Mouse (Mus musculus): Measurements from ENCODE around the gene 1700012A03Rik. TPM values are rescaled to one million over a fixed set of nuclear protein-coding genes. Genes with fewer than 3 reads are reported as not detected.

Gene 1700012A03Rik
- polyA plus RNA-seq (2012; ENCODE audit: insufficient read depth, low replicate concordance): not detected in 2 replicates

- Histone ChIP-seq H3K27me3 (replicated peaks) (peaks cover 9% of the 10 kb centered on the region), H3K36me3 (replicated peaks; ENCODE audit: low read length) (no peaks in the 10 kb centered on the region), H3K9me3 (no peaks in the 10 kb centered on the region)
These were observed at the start of gene 1700012A03Rik for GRCm38 (mm10) chr6:32049951-32050345. TSS of gene 1700012A03Rik (plus strand) at chr6:32050246.

GRCm38 (mm10) chr6:32004228-32004627, 45.8 kb upstream of the 1700012A03Rik start:
- H3K4me1 ChIP-seq: no peaks in the 10 kb centered on the region
- TF ChIP-seq FLI1 (IDR thresholded peaks at IDR 0.05; ENCODE audit: low read length) (no peak), GATA1 (IDR thresholded peaks at IDR 0.05; ENCODE audit: borderline replicate concordance, low read length) (no peak)
- H3K27me3 ChIP-seq (replicated peaks): no peaks in the 10 kb centered on the region
- peaks cover 8% of the 10 kb centered on the region for H3K9me3 ChIP-seq
- no peaks in the 10 kb centered on the region for H3K36me3 ChIP-seq (replicated peaks; ENCODE audit: low read length)
- H3K4me3 ChIP-seq (replicated peaks): no peak overlapping the region

More at GRCm38 (mm10) chr6:32049951-32050345, at the start of gene 1700012A03Rik:
- TF ChIP-seq GATA1 (IDR thresholded peaks at IDR 0.05; ENCODE audit: borderline replicate concordance, low read length) (no peak), FLI1 (IDR thresholded peaks at IDR 0.05; ENCODE audit: low read length) (no peak)
- Histone ChIP-seq H3K4me1 (no peaks in the 10 kb centered on the region), H3K4me3 (replicated peaks) (no peak within 1 kb of the TSS)

- no peak for TF ChIP-seq FLI1 (IDR thresholded peaks at IDR 0.05; ENCODE audit: low read length)
- TF ChIP-seq GATA1 (IDR thresholded peaks at IDR 0.05; ENCODE audit: borderline replicate concordance, low read length): no peak
- no peaks in the 10 kb centered on the region for H3K27me3 ChIP-seq (replicated peaks)
- H3K9me3 ChIP-seq: peaks cover 8% of the 10 kb centered on the region
- H3K4me1 ChIP-seq: no peaks in the 10 kb centered on the region
- H3K4me3 ChIP-seq (replicated peaks): no peak overlapping the region
- no peaks in the 10 kb centered on the region for H3K36me3 ChIP-seq (replicated peaks; ENCODE audit: low read length)
These were observed 44.1 kb upstream of the 1700012A03Rik start for GRCm38 (mm10) chr6:32005914-32006313.

- H3K4me1 ChIP-seq: no peaks in the 10 kb centered on the region
- no peaks in the 10 kb centered on the region for H3K27me3 ChIP-seq (replicated peaks)
- no peak for TF ChIP-seq FLI1 (IDR thresholded peaks at IDR 0.05; ENCODE audit: low read length)
- no peak for TF ChIP-seq GATA1 (IDR thresholded peaks at IDR 0.05; ENCODE audit: borderline replicate concordance, low read length)
- H3K36me3 ChIP-seq (replicated peaks; ENCODE audit: low read length): no peaks in the 10 kb centered on the region
- H3K4me3 ChIP-seq (replicated peaks): no peak overlapping the region
- peaks cover 8% of the 10 kb centered on the region for H3K9me3 ChIP-seq
These were observed 43.7 kb upstream of the 1700012A03Rik start for GRCm38 (mm10) chr6:32006382-32006781.

GRCm38 (mm10) chr6:32007336-32007735, 42.7 kb upstream of the 1700012A03Rik start:
- Histone ChIP-seq H3K27me3 (replicated peaks) (no peaks in the 10 kb centered on the region), H3K4me3 (replicated peaks) (no peak overlapping the region), H3K9me3 (peaks cover 8% of the 10 kb centered on the region), H3K36me3 (replicated peaks; ENCODE audit: low read length) (no peaks in the 10 kb centered on the region), H3K4me1 (no peaks in the 10 kb centered on the region)
- TF ChIP-seq FLI1 (IDR thresholded peaks at IDR 0.05; ENCODE audit: low read length) (no peak), GATA1 (IDR thresholded peaks at IDR 0.05; ENCODE audit: borderline replicate concordance, low read length) (no peak)

GRCm38 (mm10) chr6:32016841-32017240, 33.2 kb upstream of the 1700012A03Rik start:
- H3K27me3 ChIP-seq (replicated peaks): no peaks in the 10 kb centered on the region
- H3K36me3 ChIP-seq (replicated peaks; ENCODE audit: low read length): no peaks in the 10 kb centered on the region
- no peak for TF ChIP-seq GATA1 (IDR thresholded peaks at IDR 0.05; ENCODE audit: borderline replicate concordance, low read length)
- H3K9me3 ChIP-seq: no peaks in the 10 kb centered on the region
- H3K4me3 ChIP-seq (replicated peaks): no peak overlapping the region
- H3K4me1 ChIP-seq: no peaks in the 10 kb centered on the region

DNA sequence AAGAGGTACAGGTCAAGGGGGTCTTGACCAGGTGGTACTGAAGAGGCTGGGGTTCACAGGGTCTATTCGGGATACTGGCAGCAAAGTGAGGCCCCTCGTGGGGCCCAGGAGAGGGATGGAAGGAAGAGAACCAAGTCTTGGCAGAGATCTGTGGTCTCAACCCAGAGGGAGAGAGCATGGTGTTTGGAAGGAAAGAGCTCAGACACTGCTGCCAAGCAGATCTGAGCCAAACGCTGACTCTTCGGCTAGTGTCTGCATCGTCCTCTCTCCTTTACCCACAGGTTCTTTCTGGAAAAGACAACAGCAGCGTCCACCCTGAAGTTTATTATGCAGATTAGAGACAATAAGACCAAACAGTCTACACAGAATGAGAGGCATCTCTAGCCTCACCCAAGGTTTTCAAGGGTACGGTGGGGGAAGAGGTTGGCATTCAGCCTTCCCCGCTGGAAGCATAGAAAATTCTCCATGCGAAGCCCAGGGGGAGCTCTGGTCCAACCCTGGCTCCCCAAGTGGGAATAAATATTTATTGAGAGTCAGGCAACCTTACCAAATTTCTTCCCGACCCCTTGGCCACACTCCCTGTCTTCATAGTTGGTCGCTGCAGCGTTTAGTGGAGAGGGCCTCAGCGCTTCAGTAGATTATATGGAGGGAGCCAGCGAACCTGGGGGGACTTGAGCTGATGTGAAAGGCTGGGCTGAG, 32.5 kb upstream of the 1700012A03Rik start:
- TF ChIP-seq FLI1 (IDR thresholded peaks at IDR 0.05; ENCODE audit: low read length) (no peak), GATA1 (IDR thresholded peaks at IDR 0.05; ENCODE audit: borderline replicate concordance, low read length) (no peak)
- Histone ChIP-seq H3K27me3 (replicated peaks) (no peaks in the 10 kb centered on the region), H3K4me3 (replicated peaks) (no peak overlapping the region), H3K4me1 (no peaks in the 10 kb centered on the region), H3K36me3 (replicated peaks; ENCODE audit: low read length) (no peaks in the 10 kb centered on the region), H3K9me3 (no peaks in the 10 kb centered on the region)

- H3K9me3 ChIP-seq: no peaks in the 10 kb centered on the region
- H3K4me3 ChIP-seq (replicated peaks): no peak overlapping the region
- no peak for TF ChIP-seq GATA1 (IDR thresholded peaks at IDR 0.05; ENCODE audit: borderline replicate concordance, low read length)
- H3K27me3 ChIP-seq (replicated peaks): no peaks in the 10 kb centered on the region
- H3K36me3 ChIP-seq (replicated peaks; ENCODE audit: low read length): no peaks in the 10 kb centered on the region
- H3K4me1 ChIP-seq: no peaks in the 10 kb centered on the region
These were observed 32.0 kb upstream of the 1700012A03Rik start for GRCm38 (mm10) chr6:32018105-32018446.

GRCm38 (mm10) chr6:32021853-32022536, 28.1 kb upstream of the 1700012A03Rik start:
- TF ChIP-seq GATA1 (IDR thresholded peaks at IDR 0.05; ENCODE audit: borderline replicate concordance, low read length) (no peak), FLI1 (IDR thresholded peaks at IDR 0.05; ENCODE audit: low read length) (no peak)
- H3K4me3 ChIP-seq (replicated peaks): no peak overlapping the region
- H3K27me3 ChIP-seq (replicated peaks): no peaks in the 10 kb centered on the region
- no peaks in the 10 kb centered on the region for H3K36me3 ChIP-seq (replicated peaks; ENCODE audit: low read length)
- 0 out of 2 replicates have a peak, but pooled peaks cover 9% of the 10 kb centered on the region for H3K9me3 ChIP-seq
- H3K4me1 ChIP-seq: no peaks in the 10 kb centered on the region

- TF ChIP-seq GATA1 (IDR thresholded peaks at IDR 0.05; ENCODE audit: borderline replicate concordance, low read length) (no peak), FLI1 (IDR thresholded peaks at IDR 0.05; ENCODE audit: low read length) (no peak)
- Histone ChIP-seq H3K9me3 (0 out of 2 replicates have a peak, but pooled peaks cover 9% of the 10 kb centered on the region), H3K4me1 (no peaks in the 10 kb centered on the region), H3K4me3 (replicated peaks) (no peak overlapping the region), H3K36me3 (replicated peaks; ENCODE audit: low read length) (no peaks in the 10 kb centered on the region), H3K27me3 (replicated peaks) (no peaks in the 10 kb centered on the region)
These were observed 27.5 kb upstream of the 1700012A03Rik start for GRCm38 (mm10) chr6:32022537-32022869.

Data from megakaryocyte, embryonic 14.5 days (primary cell).